Mouse (Mus musculus): Measurements from ENCODE around the gene Gm3486. TPM values are rescaled to one million over a fixed set of nuclear protein-coding genes. Genes with fewer than 3 reads are reported as not detected.
"Not testable (repeated sequence)": the region's sequence is repeated elsewhere in the genome, so short reads cannot be mapped to it uniquely, and the experiment has no call there.

Gene Gm3486
- polyA plus RNA-seq (2015; fragmentation: Nextera tagmentation; extraction: Ambion mirVana) = not detected in 2 replicates

- not testable (repeated sequence) for H3K4me3 ChIP-seq; H3K9ac ChIP-seq (replicated peaks); H3K4me2 ChIP-seq (replicated peaks); H3K27ac ChIP-seq (replicated peaks); ATAC-seq (replicated peaks); H3K36me3 ChIP-seq; H3K4me1 ChIP-seq; H3K27me3 ChIP-seq; H3K9me3 ChIP-seq
Measured at GRCm38 (mm10) chr14:41489385-41489784, at the start of gene Gm3486. Gene Gm3486 (minus strand): TSS chr14:41489485.

GRCm38 (mm10) chr14:41524695-41525094, 35.4 kb upstream of the Gm3486 start:
- 83% methylated on average over 1 of the region's 1 CpGs for WGBS
- H3K9ac ChIP-seq (replicated peaks); H3K4me1 ChIP-seq; H3K27me3 ChIP-seq; H3K4me3 ChIP-seq; H3K9me3 ChIP-seq; H3K4me2 ChIP-seq (replicated peaks); H3K36me3 ChIP-seq; ATAC-seq (replicated peaks); H3K27ac ChIP-seq (replicated peaks): not testable (repeated sequence)

GRCm38 (mm10) chr14:41520683-41521082, 31.4 kb upstream of the Gm3486 start:
- not testable (repeated sequence) for H3K9ac ChIP-seq (replicated peaks); H3K4me2 ChIP-seq (replicated peaks); H3K27me3 ChIP-seq; H3K9me3 ChIP-seq; H3K4me3 ChIP-seq; ATAC-seq (replicated peaks); H3K27ac ChIP-seq (replicated peaks); H3K36me3 ChIP-seq; H3K4me1 ChIP-seq
- 74% methylated on average over 5 of the region's 5 CpGs for WGBS

GRCm38 (mm10) chr14:41453418-41453817, 35.9 kb downstream of the Gm3486 start, which contains the start of gene Gm7954:
Gene Gm7954 (minus strand): TSS chr14:41453518.
- not testable (repeated sequence) for H3K27ac ChIP-seq (replicated peaks); ATAC-seq (replicated peaks); H3K36me3 ChIP-seq; H3K9me3 ChIP-seq; H3K4me3 ChIP-seq; H3K4me1 ChIP-seq; H3K27me3 ChIP-seq; H3K9ac ChIP-seq (replicated peaks); H3K4me2 ChIP-seq (replicated peaks)
- WGBS = no CpG with 5 or more reads among the region's 2 CpGs

Other genes starting within 250 kb of the Gm3486 start
- gene Gm2832, start 210.7 kb downstream of the Gm3486 start, polyA plus RNA-seq (2015; fragmentation: Nextera tagmentation; extraction: Ambion mirVana) = 0.19 TPM in 1 of 2 replicates, not detected in the other
- gene Gm5798, start 140.9 kb downstream of the Gm3486 start, polyA plus RNA-seq (2015; fragmentation: Nextera tagmentation; extraction: Ambion mirVana) = not detected in 2 replicates
- not detected in 2 replicates for gene Gm7945, start 103.1 kb downstream of the Gm3486 start, polyA plus RNA-seq (2015; fragmentation: Nextera tagmentation; extraction: Ambion mirVana)
- gene Gm6482, start 81.2 kb downstream of the Gm3486 start, polyA plus RNA-seq (2015; fragmentation: Nextera tagmentation; extraction: Ambion mirVana) = not detected in 2 replicates
- not detected in 2 replicates for gene Gm7954, start 36.0 kb downstream of the Gm3486 start, polyA plus RNA-seq (2015; fragmentation: Nextera tagmentation; extraction: Ambion mirVana)
- not detected in 2 replicates for gene Gm7970, start 66.1 kb upstream of the Gm3486 start, polyA plus RNA-seq (2015; fragmentation: Nextera tagmentation; extraction: Ambion mirVana)
- not detected in 2 replicates for gene 1700049E17Rik2, start 83.7 kb upstream of the Gm3486 start, polyA plus RNA-seq (2015; fragmentation: Nextera tagmentation; extraction: Ambion mirVana)
- not detected in 2 replicates for gene Gm3072, start 135.1 kb upstream of the Gm3486 start, polyA plus RNA-seq (2015; fragmentation: Nextera tagmentation; extraction: Ambion mirVana)
- gene Gm3676, start 157.0 kb upstream of the Gm3486 start, polyA plus RNA-seq (2015; fragmentation: Nextera tagmentation; extraction: Ambion mirVana) = not detected in 2 replicates
- not detected in 2 replicates for gene Gm8068, start 212.4 kb upstream of the Gm3486 start, polyA plus RNA-seq (2015; fragmentation: Nextera tagmentation; extraction: Ambion mirVana)